ENCODE assay signal across 20 mouse cellular contexts in genomic region chr3:137622091-137622490, GRCm38 (mm10). TPM values are rescaled to one million over a fixed set of nuclear protein-coding genes. Genes with fewer than 3 reads are reported as not detected.
A peak's percentile ranks its signal among the peaks of the same experiment; 100 is the strongest.
DNase-seq lines count a peak whose midpoint lies in the region; ATAC-seq and TF ChIP-seq lines count a peak whose summit lies in the region.
"Had no signal": no experiment of that assay in that cellular context is flagged by ENCODE, and none has a peak within 500 bp of the region (broad histone marks: within the 10 kb centered on the region; RNA-seq: fewer than 3 reads in every experiment).

No protein-coding gene starts in this region.

- TF ChIP-seq EP300 in heart, postnatal 0 days (IDR thresholded peaks at IDR 0.05; ENCODE audit: low read depth), result no peak

- H3K4me3 ChIP-seq in left cerebral cortex, adult 2 months, result no peak overlapping the region
- no peak overlapping the region for H3K4me3 ChIP-seq in heart, postnatal 0 days (ENCODE audit: low read depth, low read length)
- H3K4me3 ChIP-seq: forebrain, embryonic 13.5 days; hindbrain, embryonic 12.5 days; liver, embryonic 13.5 days had no signal

- H3K9ac ChIP-seq in heart, postnatal 0 days (replicated peaks; ENCODE audit: low read depth, low read length), result no peak overlapping the region
- H3K9ac ChIP-seq: forebrain, embryonic 13.5 days; hindbrain, embryonic 12.5 days; liver, embryonic 13.5 days had no signal

- no peak for ATAC-seq in heart, postnatal 0 days (ENCODE audit: insufficient read depth, low read depth)
- ATAC-seq: forebrain, embryonic 13.5 days; intestine, postnatal 0 days had no signal

- intact Hi-C loops in left cerebral cortex, adult 2 months (cut with DNase I), result loop anchor here (5.0 kb wide), 2 partner anchors 110 to 130 kb away; no protein-coding TSS in a partner anchor
- intact Hi-C loops in left cerebral cortex, postnatal 4 days (cut with DNase I), result no loop called here

- WGBS in heart, postnatal 0 days, result 7% methylated on average over 6 of the region's 6 CpGs

- no peak for TF ChIP-seq POLR2A in brain, embryonic 14.5 days (IDR thresholded peaks at IDR 0.05; ENCODE audit: borderline replicate concordance, extremely low read depth, insufficient read depth, insufficient read length, poor library complexity, severe bottlenecking)

- H3K27ac ChIP-seq in left cerebral cortex, adult 2 months, result peak overlapping the region; percentile 82; the same call in 1 of the 2 replicates
- H3K27ac ChIP-seq in heart, postnatal 0 days (ENCODE audit: low read depth), result no peak overlapping the region
- H3K27ac ChIP-seq: forebrain, embryonic 13.5 days; hindbrain, embryonic 12.5 days; liver, embryonic 13.5 days; stomach, postnatal 0 days had no signal

- TF ChIP-seq CTCF in left cerebral cortex, adult 2 months (IDR thresholded peaks at IDR 0.05), result no peak
- no peak for TF ChIP-seq CTCF in brain, embryonic 14.5 days (IDR thresholded peaks at IDR 0.05; ENCODE audit: borderline replicate concordance, extremely low read depth, insufficient read depth, insufficient read length)
- TF ChIP-seq CTCF in heart, postnatal 0 days (IDR thresholded peaks at IDR 0.05; ENCODE audit: low read depth), result no peak

- no peaks in the 10 kb centered on the region for H3K9me3 ChIP-seq in heart, postnatal 0 days (replicated peaks; ENCODE audit: control insufficient read depth, low read length)
- H3K9me3 ChIP-seq: forebrain, embryonic 13.5 days; hindbrain, embryonic 12.5 days; liver, embryonic 13.5 days had no signal

- DNase-seq in left cerebral cortex, adult 2 months (ENCODE audit: extremely low spot score in 1 of 2, low spot score in 2 of 2), result no peak
- DNase-seq in left cerebral cortex, postnatal 4 days, result no peak
- DNase-seq in brain, embryonic 14.5 days (ENCODE audit: low read depth), result peak; percentile 58
- DNase-seq in heart, postnatal 0 days (ENCODE audit: low spot score), result no peak
- peak; percentile 51 for DNase-seq in testis, postnatal 10 days (ENCODE audit: low spot score)
- DNase-seq in kidney, postnatal 4 days, result no peak
- DNase-seq in retina, embryonic 14.5 days (ENCODE audit: low spot score), result no peak
- DNase-seq: cerebellum, postnatal 10 days; liver, embryonic 13.5 days had no signal

- H3K27me3 ChIP-seq in heart, postnatal 0 days (ENCODE audit: control insufficient read depth, insufficient read depth, low read length), result no peaks in the 10 kb centered on the region
- H3K27me3 ChIP-seq: CH12.LX had no signal

- 0 out of 2 replicates have a peak overlapping the region, but pooled peaks have one; percentile 9 for H3K4me2 ChIP-seq in heart, postnatal 0 days (ENCODE audit: low read depth, low read length)
- H3K4me2 ChIP-seq: forebrain, embryonic 13.5 days; hindbrain, embryonic 12.5 days; liver, embryonic 13.5 days had no signal

- no peaks in the 10 kb centered on the region for H3K36me3 ChIP-seq in heart, postnatal 0 days (replicated peaks; ENCODE audit: control insufficient read depth, insufficient read depth, low read length)
- H3K36me3 ChIP-seq: hindbrain, embryonic 12.5 days; liver, embryonic 13.5 days had no signal

- H3K4me1 ChIP-seq in heart, postnatal 0 days (ENCODE audit: control insufficient read depth, insufficient read depth), result peaks cover 11% of the 10 kb centered on the region; the same call in 1 of the 2 replicates

RNA-seq across cellular contexts. Expression of gene Ddit4l, which starts 0.7 kb away (rescaled TPM):
- 10 to 100 TPM; 19.7 to 25.6 TPM for total RNA-seq in left cerebral cortex, adult 2 months (2021)
- total RNA-seq in left cerebral cortex, postnatal 4 days (2021), result 1 to 10 TPM; 3.6 to 5.0 TPM
- polyA plus RNA-seq in brain, embryonic 14.5 days (2012; rRNA removed), result 4.4 and 4.5 TPM in 2 replicates
- total RNA-seq in heart, postnatal 0 days (2014; rRNA removed; ENCODE audit: low replicate concordance), result 1.6 and 1.8 TPM in 2 replicates
- 10.3 and 15.2 TPM in 2 replicates for polyA plus RNA-seq in heart, postnatal 0 days (2015; fragmentation: Nextera tagmentation; extraction: Ambion mirVana)

RNA-seq across cellular contexts. Expression of gene Gm21962, which starts 49.2 kb away (rescaled TPM):
- total RNA-seq in left cerebral cortex, adult 2 months (2021), result not detected
- not detected for total RNA-seq in left cerebral cortex, postnatal 4 days (2021)
- polyA plus RNA-seq in brain, embryonic 14.5 days (2012; rRNA removed), result not detected in 2 replicates
- not detected in 2 replicates for total RNA-seq in heart, postnatal 0 days (2014; rRNA removed; ENCODE audit: low replicate concordance)
- not detected in 2 replicates for polyA plus RNA-seq in heart, postnatal 0 days (2015; fragmentation: Nextera tagmentation; extraction: Ambion mirVana)
- total RNA-seq: CH12.LX; gastrocnemius, adult 8-10 months; left cerebral cortex, postnatal 14 days; neutrophil, adult 5-6 weeks had no signal
- polyA plus RNA-seq: embryonic facial prominence, embryonic 11.5 days; forebrain, embryonic 13.5 days; hindbrain, embryonic 12.5 days; intestine, postnatal 0 days; large intestine, adult 2 months; liver, embryonic 13.5 days; small intestine, adult 2 months; stomach, postnatal 0 days had no signal

Comparison
In these comparisons a context has a peak if more than half of its experiments do, and no peak if none do; other contexts are left out.
1. DNase-seq: peak in brain, embryonic 14.5 days (single experiment) and testis, postnatal 10 days (single experiment); none in left cerebral cortex, adult 2 months (0 of 2), left cerebral cortex, postnatal 4 days (single experiment), heart, postnatal 0 days (single experiment), kidney, postnatal 4 days (0 of 2) and retina, embryonic 14.5 days (single experiment).